Mouse (Mus musculus) kidney, adult 2 months (tissue): ENCODE data around the gene Glrx3. TPM values are rescaled to one million over a fixed set of nuclear protein-coding genes. Genes with fewer than 3 reads are reported as not detected.
A peak's percentile ranks its signal among the peaks of the same experiment; 100 is the strongest.
"Not testable (repeated sequence)": the region's sequence is repeated elsewhere in the genome, so short reads cannot be mapped to it uniquely, and the experiment has no call there.

Source experiments
- DNase-seq: peaks from one replicate; pipeline ENCODE4 v3.0.0; 2021
- H3K27ac ChIP-seq: fragments of 200-500 bp; 2 replicates; pipeline ENCODE4 v1.5.1; 2012; ENCODE audit warnings: low read depth, low read length, control low read depth, inconsistent platforms; ENCODE audit not compliant: insufficient read depth
- H3K27me3 ChIP-seq: fragments of 200-500 bp; replicated peaks from 2 replicates; pipeline ENCODE4 v1.6.1; 2012; ENCODE audit warnings: mild to moderate bottlenecking, moderate library complexity, low read length, inconsistent platforms; ENCODE audit not compliant: control insufficient read depth, insufficient read depth
- H3K36me3 ChIP-seq: fragments of 200-500 bp; 2 replicates; pipeline ENCODE4 v1.6.1; 2012; ENCODE audit warnings: mild to moderate bottlenecking, moderate library complexity, low read length, inconsistent platforms; ENCODE audit not compliant: control insufficient read depth, insufficient read depth
- H3K4me1 ChIP-seq: fragments of 200-500 bp; 2 replicates; pipeline ENCODE4 v1.6.1; 2011; ENCODE audit warnings: low read length; ENCODE audit not compliant: control insufficient read depth, insufficient read depth
- H3K4me3 ChIP-seq: fragments of 200-500 bp; 2 replicates; pipeline ENCODE4 v1.5.1; 2011; ENCODE audit warnings: mild to moderate bottlenecking, low read depth, low read length, control low read depth; ENCODE audit not compliant: insufficient read depth
- CTCF ChIP-seq: fragments of 200-500 bp; conservative IDR thresholded peaks from 2 replicates; pipeline ENCODE4 v1.5.1; 2011; ENCODE audit warnings: low read depth, mild to moderate bottlenecking, control low read depth, low read length, moderate library complexity, mixed read lengths; ENCODE audit not compliant: insufficient read depth, insufficient read length
- POLR2A ChIP-seq: fragments of 200-500 bp; IDR thresholded peaks from one replicate; pipeline ENCODE4 v1.6.1; 2011; ENCODE audit warnings: low read depth, low read length, control low read depth
- WGBS: fragments of 180-500 bp; shearing (Covaris S2); methylation state at CpG from one replicate; pipeline ENCODE4 v1.1.7; 2018; 5-methylcytosine and 5-hydroxymethylcytosine counted together
- polyA plus RNA-seq: library from polyadenylated mRNA; depleted of rRNA; stranded (reverse); fragments of >200 nt; gene quantifications from 2 replicates; pipeline ENCODE4 v1.2.3, GENCODE M21; 2012

The Glrx3 gene
- polyA plus RNA-seq, 1 experiment, result 101 TPM

- no peak for DNase-seq
- WGBS, result 1% methylated on average over 7 of the region's 7 CpGs
- TF ChIP-seq CTCF, result no peak
- TF ChIP-seq POLR2A, result no peak
Observed at GRCm38 (mm10) chr7:137438179-137438550, 751 bp downstream of the Glrx3 start.

GRCm38 (mm10) chr7:137438962-137439361, 1.5 kb downstream of the Glrx3 start:
- DNase-seq, result not testable (repeated sequence)

More at GRCm38 (mm10) chr7:137438179-137438550, 751 bp downstream of the Glrx3 start:
- peak overlapping the region; percentile 79 for H3K4me3 ChIP-seq
- H3K27ac ChIP-seq, result no peak overlapping the region
- H3K36me3 ChIP-seq, result no peaks in the 10 kb centered on the region
- 0 out of 2 replicates have a peak, but pooled peaks cover 3% of the 10 kb centered on the region for H3K4me1 ChIP-seq
- no peaks in the 10 kb centered on the region for H3K27me3 ChIP-seq

GRCm38 (mm10) chr7:137442951-137443350, 5.5 kb downstream of the Glrx3 start:
- H3K4me1 ChIP-seq, result 0 out of 2 replicates have a peak, but pooled peaks cover 3% of the 10 kb centered on the region
- TF ChIP-seq CTCF (no peak), POLR2A (no peak)
- no peak overlapping the region for H3K27ac ChIP-seq
- no peak overlapping the region for H3K4me3 ChIP-seq
- H3K36me3 ChIP-seq, result no peaks in the 10 kb centered on the region
- no peaks in the 10 kb centered on the region for H3K27me3 ChIP-seq
- 92% methylated on average over 4 of the region's 4 CpGs for WGBS
- no peak for DNase-seq

More at GRCm38 (mm10) chr7:137438962-137439361, 1.5 kb downstream of the Glrx3 start:
- 66% methylated on average over 7 of the region's 7 CpGs for WGBS
- H3K4me3 ChIP-seq, H3K4me1 ChIP-seq, H3K27ac ChIP-seq, H3K36me3 ChIP-seq, H3K27me3 ChIP-seq: not testable (repeated sequence)

- TF ChIP-seq CTCF, result no peak
- TF ChIP-seq POLR2A, result no peak
- Histone ChIP-seq H3K4me1 (no peaks in the 10 kb centered on the region), H3K36me3 (no peaks in the 10 kb centered on the region), H3K27ac (no peak overlapping the region), H3K27me3 (no peaks in the 10 kb centered on the region), H3K4me3 (no peak overlapping the region)
- DNase-seq, result no peak
- 95% methylated on average over 12 of the region's 12 CpGs for WGBS
Observed at GRCm38 (mm10) chr7:137445321-137445720, 7.9 kb downstream of the Glrx3 start.

- Histone ChIP-seq H3K27me3 (no peaks in the 10 kb centered on the region), H3K4me3 (no peak overlapping the region), H3K36me3 (peaks cover 9% of the 10 kb centered on the region), H3K27ac (no peak overlapping the region), H3K4me1 (no peaks in the 10 kb centered on the region)
- TF ChIP-seq POLR2A, result no peak
- TF ChIP-seq CTCF, result no peak
- 83% methylated on average over 5 of the region's 5 CpGs for WGBS
- DNase-seq, result no peak
Observed at GRCm38 (mm10) chr7:137461396-137461795, 24.0 kb downstream of the Glrx3 start.

GRCm38 (mm10) chr7:137468174-137468573, 30.8 kb downstream of the Glrx3 start:
- H3K36me3 ChIP-seq, result peaks cover 5% of the 10 kb centered on the region
- no peaks in the 10 kb centered on the region for H3K4me1 ChIP-seq
- no peak overlapping the region for H3K27ac ChIP-seq
- TF ChIP-seq POLR2A (no peak), CTCF (peak; percentile 79)
- no peak overlapping the region for H3K4me3 ChIP-seq
- DNase-seq, result peak; percentile 51
- no peaks in the 10 kb centered on the region for H3K27me3 ChIP-seq
- 76% methylated on average over 4 of the region's 4 CpGs for WGBS

- 51% methylated on average over 7 of the region's 7 CpGs for WGBS
- Histone ChIP-seq H3K27me3 (no peaks in the 10 kb centered on the region), H3K4me3 (no peak overlapping the region), H3K27ac (no peak overlapping the region), H3K4me1 (no peaks in the 10 kb centered on the region), H3K36me3 (no peaks in the 10 kb centered on the region; the same call in 1 of the 2 replicates)
- TF ChIP-seq CTCF (0 out of 2 replicates have a peak, but pooled peaks have one; percentile 9), POLR2A (no peak)
- DNase-seq, result no peak
Observed at GRCm38 (mm10) chr7:137471431-137472120, 34.2 kb downstream of the Glrx3 start.
